Mouse (Mus musculus): ENCODE results near the gene Zdhhc13. TPM values are rescaled to one million over a fixed set of nuclear protein-coding genes. Genes with fewer than 3 reads are reported as not detected.

The Zdhhc13 gene
- polyA plus RNA-seq, 1 experiment from 2014 or later: 34.5 TPM

- no peak for ATAC-seq (ENCODE audit: insufficient read depth, low FRiP score, low read depth)
- no peaks in the 10 kb centered on the region for H3K27me3 ChIP-seq (replicated peaks)
- H3K27ac ChIP-seq: no peak overlapping the region
- H3K4me2 ChIP-seq: no peak overlapping the region
- no peak overlapping the region for H3K4me3 ChIP-seq (replicated peaks)
- WGBS: 96% methylated on average over 21 of the region's 21 CpGs
- no peak overlapping the region for H3K9ac ChIP-seq
- peaks cover 66% of the 10 kb centered on the region for H3K36me3 ChIP-seq
- H3K9me3 ChIP-seq: no peaks in the 10 kb centered on the region
- H3K4me1 ChIP-seq: no peaks in the 10 kb centered on the region
These were observed 81.9 kb downstream of the Zdhhc13 start for GRCm38 (mm10) chr7:48870579-48871180.

GRCm38 (mm10) chr7:48871292-48871691, 82.5 kb downstream of the Zdhhc13 start:
- no peak for ATAC-seq (ENCODE audit: insufficient read depth, low FRiP score, low read depth)

GRCm38 (mm10) chr7:48875096-48875495, 86.3 kb downstream of the Zdhhc13 start:
- Histone ChIP-seq H3K4me1 (peaks cover 14% of the 10 kb centered on the region), H3K9ac (no peak overlapping the region), H3K27me3 (replicated peaks) (no peaks in the 10 kb centered on the region), H3K27ac (no peak overlapping the region), H3K36me3 (peaks cover 40% of the 10 kb centered on the region), H3K9me3 (no peaks in the 10 kb centered on the region), H3K4me2 (no peak overlapping the region), H3K4me3 (replicated peaks) (no peak overlapping the region)
- WGBS: 88% methylated on average over 14 of the region's 14 CpGs
- ATAC-seq (ENCODE audit: insufficient read depth, low FRiP score, low read depth): no peak

More at GRCm38 (mm10) chr7:48871292-48871691, 82.5 kb downstream of the Zdhhc13 start:
- peaks cover 66% of the 10 kb centered on the region for H3K36me3 ChIP-seq
- no peak overlapping the region for H3K4me2 ChIP-seq
- WGBS: 88% methylated on average over 11 of the region's 11 CpGs
- H3K9ac ChIP-seq: no peak overlapping the region
- H3K4me3 ChIP-seq (replicated peaks): no peak overlapping the region
- H3K4me1 ChIP-seq: no peaks in the 10 kb centered on the region
- H3K9me3 ChIP-seq: no peaks in the 10 kb centered on the region
- H3K27ac ChIP-seq: no peak overlapping the region
- no peaks in the 10 kb centered on the region for H3K27me3 ChIP-seq (replicated peaks)

- Histone ChIP-seq H3K27ac (no peak overlapping the region), H3K9me3 (no peaks in the 10 kb centered on the region), H3K27me3 (replicated peaks) (no peaks in the 10 kb centered on the region), H3K36me3 (peaks cover 26% of the 10 kb centered on the region), H3K4me1 (peaks cover 14% of the 10 kb centered on the region), H3K4me2 (no peak overlapping the region), H3K9ac (no peak overlapping the region), H3K4me3 (replicated peaks) (no peak overlapping the region)
- WGBS: 76% methylated on average over 4 of the region's 4 CpGs
- no peak for ATAC-seq (ENCODE audit: insufficient read depth, low FRiP score, low read depth)
These were observed 87.7 kb downstream of the Zdhhc13 start for GRCm38 (mm10) chr7:48876526-48876925.

Other genes starting within 250 kb of the Zdhhc13 start
- not detected in 2 replicates for gene Mrgprb2, start 230.9 kb upstream of the Zdhhc13 start, polyA plus RNA-seq (2015; fragmentation: Nextera tagmentation; extraction: Ambion mirVana)
- gene Mrgprb3, start 145.2 kb upstream of the Zdhhc13 start, polyA plus RNA-seq (2015; fragmentation: Nextera tagmentation; extraction: Ambion mirVana): not detected in 2 replicates
- 1.6 and 3.0 TPM in 2 replicates for gene Csrp3, start 59.0 kb downstream of the Zdhhc13 start, polyA plus RNA-seq (2015; fragmentation: Nextera tagmentation; extraction: Ambion mirVana)
- 22.6 and 24.7 TPM in 2 replicates for gene E2f8, start 92.6 kb downstream of the Zdhhc13 start, polyA plus RNA-seq (2015; fragmentation: Nextera tagmentation; extraction: Ambion mirVana)
- 20.4 and 22.4 TPM in 2 replicates for gene Nav2, start 119.7 kb downstream of the Zdhhc13 start, polyA plus RNA-seq (2015; fragmentation: Nextera tagmentation; extraction: Ambion mirVana)

Data from stomach, embryonic 15.5 days (tissue).